Mouse (Mus musculus): Measurements from ENCODE around the gene Rassf1.

The Rassf1 gene

GRCm38 (mm10) chr9:107551117-107551889 is at the start of gene Rassf1:
TSS of gene Rassf1 (plus strand) at chr9:107551555.
- DNase-seq (ENCODE audit: low spot score) = no peak

GRCm38 (mm10) chr9:107502131-107502846 is 49.1 kb upstream of the Rassf1 start:
- DNase-seq (ENCODE audit: low spot score) = no peak

GRCm38 (mm10) chr9:107504662-107505537 is 46.5 kb upstream of the Rassf1 start:
- no peak for DNase-seq (ENCODE audit: low spot score)

- no peak for DNase-seq (ENCODE audit: low spot score)
Observed at GRCm38 (mm10) chr9:107508266-107508665, 43.1 kb upstream of the Rassf1 start.

DNA sequence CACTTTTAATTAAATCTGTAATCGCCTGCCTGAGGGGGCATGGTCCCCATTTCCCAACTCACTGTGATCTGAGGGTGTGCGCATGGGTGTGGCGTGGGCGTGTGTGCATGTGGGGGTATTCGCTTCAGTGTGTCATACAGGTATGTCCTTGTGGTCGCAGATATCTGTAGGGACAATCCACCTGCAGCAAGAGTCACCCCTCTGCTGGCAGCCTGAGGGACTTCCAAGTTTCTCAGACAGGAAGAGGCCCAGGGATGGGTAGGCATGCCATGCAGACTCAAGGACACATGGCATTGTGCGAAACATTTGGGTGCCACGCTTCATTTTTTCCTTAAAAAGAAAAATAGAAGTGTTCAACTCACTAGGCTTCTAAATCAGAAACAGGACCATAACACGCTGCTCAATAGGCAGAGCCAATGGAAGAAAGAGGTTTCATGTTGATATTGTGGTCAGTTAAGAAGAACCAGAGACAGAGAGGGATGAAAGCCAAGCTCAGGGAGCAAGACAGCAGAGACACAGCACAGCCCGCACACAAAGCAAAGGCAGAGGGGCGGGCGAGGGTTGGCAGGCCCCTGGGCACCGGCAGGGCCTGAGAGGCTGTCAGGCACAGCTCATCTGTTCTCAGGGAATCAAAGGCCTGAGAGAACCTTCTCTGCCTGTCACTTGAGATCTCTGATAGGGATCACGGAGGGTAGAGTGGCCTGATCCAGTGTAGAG is 40.8 kb upstream of the Rassf1 start:
- no peak for DNase-seq (ENCODE audit: low spot score)

DNA sequence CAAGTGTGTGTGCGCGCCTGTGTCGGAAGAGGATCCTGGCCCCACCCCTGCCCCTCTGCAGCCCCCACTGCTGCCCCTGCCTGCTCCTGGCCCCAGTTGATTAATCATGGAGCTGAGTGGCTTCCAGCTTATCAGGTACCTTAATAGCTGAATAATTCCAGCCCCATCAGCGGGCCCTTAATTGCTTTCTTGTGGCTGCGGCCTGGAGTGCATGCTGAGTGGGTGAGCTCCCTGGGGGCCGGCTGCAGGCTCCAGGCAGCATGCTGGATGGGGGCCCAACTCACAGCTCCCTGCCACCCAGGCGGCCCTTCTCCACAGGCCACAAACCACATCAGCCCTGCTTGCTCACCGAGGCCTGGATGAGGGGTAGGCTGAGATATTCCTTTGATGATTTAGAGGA is 39.9 kb upstream of the Rassf1 start:
- DNase-seq (ENCODE audit: low spot score) = no peak

DNA sequence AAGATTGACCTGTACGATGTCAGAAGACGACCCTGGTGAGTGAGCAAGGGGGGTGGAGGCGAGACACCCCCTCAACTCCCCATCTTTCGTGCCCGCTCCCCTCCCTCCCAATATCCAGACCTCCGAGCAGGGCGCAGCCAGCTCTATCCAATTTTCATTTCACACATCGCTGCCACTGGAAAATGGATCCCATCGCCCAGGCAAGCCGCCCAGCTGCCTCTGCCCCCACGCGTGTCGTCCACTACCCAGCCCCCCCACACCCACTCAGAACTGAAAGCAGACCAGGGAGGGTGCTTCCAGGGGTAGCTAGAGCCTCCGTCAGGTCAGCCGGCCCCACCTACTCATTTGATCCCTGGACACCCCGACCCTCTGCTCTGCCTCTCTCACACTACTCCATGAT is 39.0 kb upstream of the Rassf1 start:
- no peak for DNase-seq (ENCODE audit: low spot score)

DNA sequence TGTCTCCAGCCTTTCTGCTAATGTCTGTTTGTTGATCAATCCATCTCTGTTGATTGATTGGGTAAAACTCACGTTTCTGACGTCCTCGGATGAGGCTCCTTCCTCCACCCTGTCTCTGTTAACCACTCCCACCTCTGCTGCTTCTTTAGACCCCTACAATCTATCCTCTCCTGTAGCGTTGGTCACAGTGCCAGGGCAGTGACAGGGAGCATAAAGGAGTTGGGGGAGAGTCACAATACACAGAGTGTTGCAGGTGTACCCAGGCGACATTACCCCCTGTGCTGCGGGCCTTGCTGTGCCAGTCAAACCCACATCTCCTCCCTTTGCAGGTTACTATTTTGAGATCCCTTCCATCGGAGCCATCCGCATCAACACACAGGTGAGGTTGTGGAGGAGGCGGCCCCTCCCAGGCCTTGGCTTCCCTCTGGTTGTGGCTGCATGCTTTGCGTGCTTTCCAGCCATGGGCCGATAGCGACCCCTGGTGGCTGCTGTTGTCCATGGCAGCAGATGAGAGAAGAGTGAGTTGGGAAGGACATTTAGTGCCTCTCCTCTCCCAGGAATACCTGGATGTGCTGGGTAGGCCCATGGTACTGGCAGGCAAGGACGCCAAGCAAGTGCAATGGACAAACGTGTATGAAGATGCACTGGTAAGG is 36.9 kb upstream of the Rassf1 start:
- DNase-seq (ENCODE audit: low spot score) = peak; percentile 74

GRCm38 (mm10) chr9:107520331-107520730 is 31.0 kb upstream of the Rassf1 start:
- DNase-seq (ENCODE audit: low spot score) = no peak

GRCm38 (mm10) chr9:107521190-107521589 is 30.2 kb upstream of the Rassf1 start:
- DNase-seq (ENCODE audit: low spot score) = no peak

- DNase-seq (ENCODE audit: low spot score) = no peak
Observed at GRCm38 (mm10) chr9:107521711-107522399, 29.5 kb upstream of the Rassf1 start.

GRCm38 (mm10) chr9:107522400-107522711 is 29.0 kb upstream of the Rassf1 start:
- DNase-seq (ENCODE audit: low spot score) = no peak

DNA sequence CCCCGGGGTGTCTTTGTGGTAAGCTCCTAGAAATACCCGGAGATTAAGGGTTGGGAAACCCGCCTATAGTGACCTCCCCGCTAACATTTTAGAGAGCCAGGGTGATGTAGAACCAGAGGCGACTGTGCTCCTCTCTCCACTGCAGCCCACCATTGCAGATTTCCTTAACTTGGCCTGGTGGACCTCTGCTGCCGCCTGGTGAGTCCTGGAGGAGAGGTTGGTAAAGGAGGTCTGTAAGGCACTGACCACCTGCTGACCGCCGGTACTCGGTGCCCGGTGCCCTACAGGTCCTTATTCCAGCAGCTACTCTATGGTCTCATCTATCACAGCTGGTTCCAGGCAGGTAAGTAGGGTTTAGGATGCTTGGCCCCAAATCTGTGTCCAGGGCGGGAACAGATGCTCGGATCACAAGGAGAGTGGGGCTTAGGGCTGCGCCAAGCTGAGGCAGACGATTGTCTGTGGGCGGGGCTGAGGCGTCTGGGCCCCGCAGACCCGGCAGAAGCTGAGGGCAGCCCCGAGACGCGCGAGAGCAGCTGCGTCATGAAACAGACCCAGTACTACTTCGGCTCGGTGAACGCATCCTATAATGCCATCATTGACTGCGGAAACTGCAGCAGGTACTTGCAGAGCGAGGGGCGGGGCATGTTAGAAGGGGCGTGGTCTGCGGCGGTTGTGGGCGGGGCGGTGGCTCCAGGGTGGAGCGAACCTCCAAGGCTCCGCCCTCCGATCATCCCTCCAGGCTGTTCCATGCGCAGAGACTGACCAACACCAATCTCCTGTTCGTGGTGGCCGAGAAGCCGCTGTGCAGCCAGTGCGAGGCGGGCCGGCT is 24.9 kb upstream of the Rassf1 start:
- DNase-seq (ENCODE audit: low spot score) = peak; percentile 71

GRCm38 (mm10) chr9:107533791-107534407 is 17.5 kb upstream of the Rassf1 start, which contains the start of gene Tmem115:
TSS of gene Tmem115 (plus strand) at chr9:107533945.
- peak; percentile 88 for DNase-seq (ENCODE audit: low spot score)

DNA sequence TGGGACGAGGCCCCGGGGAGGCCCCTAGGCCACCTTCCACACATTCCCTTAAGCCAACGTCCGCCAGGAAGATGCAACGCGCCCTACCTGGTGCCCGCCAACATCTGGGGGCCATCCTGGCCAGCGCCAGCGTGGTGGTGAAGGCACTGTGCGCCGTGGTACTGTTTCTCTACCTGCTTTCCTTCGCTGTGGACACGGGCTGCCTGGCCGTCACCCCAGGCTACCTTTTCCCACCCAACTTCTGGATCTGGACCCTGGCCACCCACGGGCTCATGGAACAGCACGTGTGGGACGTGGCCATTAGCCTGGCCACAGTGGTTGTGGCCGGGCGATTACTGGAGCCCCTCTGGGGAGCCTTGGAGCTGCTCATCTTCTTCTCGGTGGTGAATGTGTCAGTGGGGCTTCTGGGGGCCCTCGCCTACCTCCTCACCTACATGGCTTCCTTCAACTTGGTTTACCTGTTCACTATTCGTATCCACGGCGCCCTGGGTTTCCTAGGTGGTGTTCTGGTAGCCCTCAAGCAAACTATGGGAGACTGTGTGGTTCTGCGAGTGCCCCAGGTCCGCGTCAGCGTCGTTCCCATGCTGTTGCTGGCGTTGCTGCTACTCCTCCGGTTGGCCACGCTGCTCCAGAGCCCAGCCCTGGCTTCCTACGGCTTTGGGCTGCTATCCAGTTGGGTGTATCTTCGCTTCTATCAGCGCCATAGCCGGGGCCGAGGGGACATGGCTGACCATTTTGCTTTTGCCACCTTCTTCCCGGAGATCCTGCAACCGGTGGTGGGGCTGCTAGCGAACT is 16.8 kb upstream of the Rassf1 start:
- peak; percentile 48 for DNase-seq (ENCODE audit: low spot score)

DNA sequence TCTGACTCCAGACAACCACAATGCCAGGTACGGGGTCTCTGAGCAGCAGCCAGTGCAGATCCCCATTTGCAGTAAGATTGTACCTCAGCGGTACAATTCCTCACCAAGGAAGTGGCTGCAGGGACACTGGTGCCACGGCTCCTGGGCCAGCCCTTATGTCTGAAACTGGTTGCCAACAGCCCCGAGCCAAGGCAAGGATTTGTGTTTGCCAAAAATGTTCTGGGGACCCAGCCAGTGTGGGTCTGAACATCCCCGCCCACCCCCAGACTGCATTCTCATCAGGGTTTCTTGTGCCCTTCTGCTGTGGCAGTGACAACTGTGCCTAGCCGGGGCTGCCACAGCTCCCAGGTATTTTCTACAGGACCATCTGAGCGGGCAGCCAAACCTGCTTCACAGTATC is 13.1 kb upstream of the Rassf1 start:
- DNase-seq (ENCODE audit: low spot score) = no peak

GRCm38 (mm10) chr9:107538711-107539110 is 12.6 kb upstream of the Rassf1 start:
- no peak for DNase-seq (ENCODE audit: low spot score)

- DNase-seq (ENCODE audit: low spot score) = no peak
Observed at GRCm38 (mm10) chr9:107539940-107540339, 11.4 kb upstream of the Rassf1 start.

DNA sequence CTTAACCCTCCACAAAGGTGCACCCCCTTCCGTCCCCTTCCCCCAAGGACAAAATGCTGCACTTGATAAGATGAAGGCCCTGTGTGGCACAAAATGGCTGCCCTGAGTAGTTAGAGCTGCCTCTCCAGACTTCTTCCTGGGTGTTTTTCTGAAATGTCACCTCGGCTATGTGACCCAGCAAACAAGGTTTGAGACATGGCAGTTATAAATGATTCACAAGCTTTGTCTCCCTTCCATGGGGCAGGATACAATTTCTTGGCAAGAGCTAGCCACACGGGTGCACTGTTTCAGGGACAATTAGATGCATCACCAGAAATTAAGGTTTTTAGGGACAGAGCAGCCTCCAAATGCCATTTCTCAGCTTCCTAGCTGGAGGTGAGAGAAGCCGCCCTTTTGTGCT is 10.9 kb upstream of the Rassf1 start:
- DNase-seq (ENCODE audit: low spot score) = no peak
